Mouse (Mus musculus) activated CD4-positive, CD25-positive, alpha-beta regulatory T cell, adult 9 weeks (primary cell): ENCODE measurements around the gene Mipep. TPM values are rescaled to one million over a fixed set of nuclear protein-coding genes. Genes with fewer than 3 reads are reported as not detected.

ENCODE experiments used
- polyA plus RNA-seq: library from polyadenylated mRNA; unstranded; fragments of 100-300 nt; shearing (Covaris generic); gene quantifications from one replicate; pipeline ENCODE4 v1.2.1, GENCODE M21; 2017

Gene Mipep
- polyA plus RNA-seq = 2.3 TPM

DNA sequence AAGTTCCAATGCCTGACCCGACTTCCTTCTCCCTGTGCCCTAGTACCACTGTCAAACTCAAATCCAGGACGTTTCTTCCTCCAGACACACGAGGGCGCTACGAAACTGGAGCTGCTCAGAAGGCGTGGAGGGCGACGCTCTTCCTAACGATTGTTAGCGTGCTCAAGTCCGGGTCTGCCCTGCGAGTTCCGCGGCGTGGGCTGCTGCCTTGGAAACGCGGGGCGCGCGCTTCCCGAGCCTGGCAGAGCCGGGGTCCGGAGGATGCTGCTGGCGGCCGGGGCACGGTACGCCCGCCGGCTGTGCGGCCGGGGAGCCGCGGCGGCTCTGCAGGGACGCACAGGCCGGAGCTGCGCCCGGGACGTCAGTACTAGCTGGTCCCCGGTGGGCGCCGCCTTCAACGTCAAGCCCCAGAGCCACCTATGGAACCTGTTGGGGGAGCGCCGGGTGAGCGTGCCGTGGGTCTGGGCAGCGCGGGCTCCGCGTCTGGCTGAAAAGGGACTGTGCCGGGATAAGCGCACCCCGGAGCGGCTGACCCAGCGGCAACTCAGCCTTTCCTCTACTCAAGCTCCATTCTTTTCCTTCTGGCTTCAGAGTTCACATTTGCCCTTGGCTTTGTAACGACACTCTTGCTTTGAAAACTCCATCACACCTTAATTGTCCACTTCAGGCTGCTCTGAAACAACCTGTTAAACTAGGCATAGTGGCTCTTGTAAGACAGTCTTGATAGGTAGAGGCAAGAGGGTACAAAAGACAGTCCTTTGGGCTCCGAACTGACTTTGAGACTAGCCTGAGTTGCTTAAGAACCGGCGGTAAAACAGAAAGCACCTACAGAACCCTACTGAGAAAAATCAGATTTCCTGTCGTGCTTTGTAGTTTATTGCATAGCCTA is at the start of gene Mipep:
Mipep (plus strand) TSS at position 147 of the 889 bp plus-strand sequence.

DNA sequence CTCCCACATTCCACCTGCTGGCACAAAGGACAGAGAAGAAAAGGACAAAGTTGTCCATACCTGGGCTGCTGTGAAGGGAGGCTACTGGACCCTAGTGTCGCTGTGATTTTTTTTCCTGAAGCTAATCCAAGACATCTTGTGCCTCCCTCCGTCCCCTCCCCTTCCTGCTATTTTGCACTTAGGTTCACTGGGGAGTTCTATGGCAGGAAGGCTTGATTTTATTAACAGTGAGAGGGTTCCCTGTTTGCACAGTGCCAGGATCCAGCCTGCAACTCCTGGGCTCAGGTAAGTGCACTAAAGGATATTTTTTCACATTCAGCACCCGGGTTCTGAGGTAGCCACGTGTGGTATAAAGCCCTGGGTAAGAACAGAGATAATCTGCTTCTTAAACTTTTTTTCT is 16.5 kb upstream of the Mipep start, which contains the start of gene C1qtnf9:
C1qtnf9 (plus strand) TSS at position 251 of the 400 bp plus-strand sequence.

Other genes starting within 250 kb of the Mipep start
- 211 TPM for gene Spata13, start 150.6 kb upstream of the Mipep start, polyA plus RNA-seq
- gene C1qtnf9, start 16.4 kb upstream of the Mipep start, polyA plus RNA-seq = not detected